Mouse (Mus musculus): ENCODE measurements around the gene Alx3. TPM values are rescaled to one million over a fixed set of nuclear protein-coding genes. Genes with fewer than 3 reads are reported as not detected.
A peak's percentile ranks its signal among the peaks of the same experiment; 100 is the strongest.

Gene Alx3
- polyA plus RNA-seq, 1 experiment from 2014 or later = 2.3 TPM

GRCm38 (mm10) chr3:107611394-107611793, 16.6 kb downstream of the Alx3 start:
- no peak for ATAC-seq
- Histone ChIP-seq H3K4me1 (no peaks in the 10 kb centered on the region), H3K36me3 (ENCODE audit: poor library complexity, severe bottlenecking) (peaks cover 60% of the 10 kb centered on the region), H3K4me3 (no peak overlapping the region), H3K9me3 (replicated peaks) (no peaks in the 10 kb centered on the region), H3K27ac (no peak overlapping the region), H3K4me2 (no peak overlapping the region), H3K9ac (no peak overlapping the region), H3K27me3 (no peaks in the 10 kb centered on the region)
- WGBS = 73% methylated on average over 4 of the region's 4 CpGs

- Histone ChIP-seq H3K4me3 (no peak overlapping the region), H3K4me1 (no peaks in the 10 kb centered on the region), H3K27me3 (no peaks in the 10 kb centered on the region), H3K27ac (no peak overlapping the region; the same call in 1 of the 2 replicates), H3K4me2 (no peak overlapping the region), H3K9ac (no peak overlapping the region), H3K9me3 (replicated peaks) (no peaks in the 10 kb centered on the region), H3K36me3 (ENCODE audit: poor library complexity, severe bottlenecking) (peaks cover 77% of the 10 kb centered on the region)
- peak; percentile 76 for ATAC-seq
- 86% methylated on average over 11 of the region's 11 CpGs for WGBS
These were observed 18.2 kb downstream of the Alx3 start for GRCm38 (mm10) chr3:107612902-107613525.

- Histone ChIP-seq H3K27me3 (no peaks in the 10 kb centered on the region), H3K4me1 (no peaks in the 10 kb centered on the region), H3K36me3 (ENCODE audit: poor library complexity, severe bottlenecking) (peaks cover 98% of the 10 kb centered on the region), H3K27ac (no peak overlapping the region), H3K9me3 (replicated peaks) (no peaks in the 10 kb centered on the region), H3K4me2 (no peak overlapping the region), H3K9ac (no peak overlapping the region), H3K4me3 (no peak overlapping the region)
- no peak for ATAC-seq
- 94% methylated on average over 3 of the region's 3 CpGs for WGBS
These were observed 23.0 kb downstream of the Alx3 start for GRCm38 (mm10) chr3:107617800-107618199.

- H3K4me2 ChIP-seq = no peak overlapping the region
- H3K4me3 ChIP-seq = no peak overlapping the region
- WGBS = 89% methylated on average over 6 of the region's 6 CpGs
- H3K36me3 ChIP-seq (ENCODE audit: poor library complexity, severe bottlenecking) = peaks cover 98% of the 10 kb centered on the region
- no peaks in the 10 kb centered on the region for H3K9me3 ChIP-seq (replicated peaks)
- no peaks in the 10 kb centered on the region for H3K4me1 ChIP-seq
- H3K27me3 ChIP-seq = no peaks in the 10 kb centered on the region
- H3K9ac ChIP-seq = no peak overlapping the region
- H3K27ac ChIP-seq = no peak overlapping the region
- ATAC-seq = no peak
These were observed 25.1 kb downstream of the Alx3 start for GRCm38 (mm10) chr3:107619911-107620310.

- Histone ChIP-seq H3K27ac (no peak overlapping the region), H3K9ac (no peak overlapping the region), H3K4me1 (no peaks in the 10 kb centered on the region), H3K9me3 (replicated peaks) (no peaks in the 10 kb centered on the region), H3K27me3 (no peaks in the 10 kb centered on the region), H3K36me3 (ENCODE audit: poor library complexity, severe bottlenecking) (peaks cover 98% of the 10 kb centered on the region), H3K4me3 (no peak overlapping the region), H3K4me2 (no peak overlapping the region)
- ATAC-seq = no peak
- 90% methylated on average over 21 of the region's 21 CpGs for WGBS
These were observed 26.6 kb downstream of the Alx3 start for GRCm38 (mm10) chr3:107621286-107622075.

GRCm38 (mm10) chr3:107622537-107622936, 27.7 kb downstream of the Alx3 start:
- Histone ChIP-seq H3K36me3 (ENCODE audit: poor library complexity, severe bottlenecking) (peaks cover 98% of the 10 kb centered on the region), H3K4me3 (no peak overlapping the region)
- WGBS = 93% methylated on average over 7 of the region's 7 CpGs

GRCm38 (mm10) chr3:107624424-107624823, 29.6 kb downstream of the Alx3 start:
- no peak overlapping the region for H3K9ac ChIP-seq
- H3K4me2 ChIP-seq = no peak overlapping the region
- H3K4me3 ChIP-seq = no peak overlapping the region
- WGBS = 97% methylated on average over 8 of the region's 8 CpGs
- H3K36me3 ChIP-seq (ENCODE audit: poor library complexity, severe bottlenecking) = peaks cover 93% of the 10 kb centered on the region
- no peak for ATAC-seq
- no peaks in the 10 kb centered on the region for H3K27me3 ChIP-seq
- H3K27ac ChIP-seq = no peak overlapping the region
- H3K9me3 ChIP-seq (replicated peaks) = no peaks in the 10 kb centered on the region
- peaks cover 2% of the 10 kb centered on the region for H3K4me1 ChIP-seq

More at GRCm38 (mm10) chr3:107622537-107622936, 27.7 kb downstream of the Alx3 start:
- H3K9ac ChIP-seq = no peak overlapping the region
- ATAC-seq = no peak
- no peaks in the 10 kb centered on the region for H3K27me3 ChIP-seq
- no peak overlapping the region for H3K4me2 ChIP-seq
- H3K4me1 ChIP-seq = no peaks in the 10 kb centered on the region
- H3K9me3 ChIP-seq (replicated peaks) = no peaks in the 10 kb centered on the region
- no peak overlapping the region for H3K27ac ChIP-seq

- peaks cover 84% of the 10 kb centered on the region for H3K36me3 ChIP-seq (ENCODE audit: poor library complexity, severe bottlenecking)
- WGBS = 96% methylated on average over 8 of the region's 8 CpGs
These were observed 30.7 kb downstream of the Alx3 start for GRCm38 (mm10) chr3:107625536-107625935.

GRCm38 (mm10) chr3:107626751-107627150, 31.9 kb downstream of the Alx3 start:
- H3K4me3 ChIP-seq = no peak overlapping the region
- H3K9ac ChIP-seq = no peak overlapping the region
- no peaks in the 10 kb centered on the region for H3K27me3 ChIP-seq
- no peak for ATAC-seq
- peaks cover 72% of the 10 kb centered on the region for H3K36me3 ChIP-seq (ENCODE audit: poor library complexity, severe bottlenecking)
- H3K4me2 ChIP-seq = no peak overlapping the region
- no peaks in the 10 kb centered on the region for H3K9me3 ChIP-seq (replicated peaks)
- H3K27ac ChIP-seq = no peak overlapping the region
- WGBS = 97% methylated on average over 8 of the region's 8 CpGs
- H3K4me1 ChIP-seq = peaks cover 14% of the 10 kb centered on the region

More at GRCm38 (mm10) chr3:107625536-107625935, 30.7 kb downstream of the Alx3 start:
- peaks cover 13% of the 10 kb centered on the region for H3K4me1 ChIP-seq
- no peak overlapping the region for H3K4me2 ChIP-seq
- H3K9me3 ChIP-seq (replicated peaks) = no peaks in the 10 kb centered on the region
- H3K9ac ChIP-seq = no peak overlapping the region
- H3K27ac ChIP-seq = no peak overlapping the region
- no peaks in the 10 kb centered on the region for H3K27me3 ChIP-seq
- no peak for ATAC-seq
- H3K4me3 ChIP-seq = no peak overlapping the region

GRCm38 (mm10) chr3:107627641-107628040, 32.8 kb downstream of the Alx3 start:
- Histone ChIP-seq H3K4me2 (no peak overlapping the region), H3K36me3 (ENCODE audit: poor library complexity, severe bottlenecking) (peaks cover 63% of the 10 kb centered on the region), H3K9ac (no peak overlapping the region), H3K9me3 (replicated peaks) (no peaks in the 10 kb centered on the region), H3K27me3 (no peaks in the 10 kb centered on the region), H3K27ac (no peak overlapping the region), H3K4me3 (no peak overlapping the region), H3K4me1 (peaks cover 21% of the 10 kb centered on the region)
- 84% methylated on average over 7 of the region's 7 CpGs for WGBS
- ATAC-seq = no peak

GRCm38 (mm10) chr3:107628551-107628950, 33.7 kb downstream of the Alx3 start:
- no peaks in the 10 kb centered on the region for H3K9me3 ChIP-seq (replicated peaks)
- peaks cover 54% of the 10 kb centered on the region for H3K36me3 ChIP-seq (ENCODE audit: poor library complexity, severe bottlenecking)
- no peak overlapping the region for H3K4me2 ChIP-seq
- no peak overlapping the region for H3K4me3 ChIP-seq
- H3K4me1 ChIP-seq = peaks cover 22% of the 10 kb centered on the region
- H3K27ac ChIP-seq = no peak overlapping the region
- no peak for ATAC-seq
- 100% methylated on average over 2 of the region's 2 CpGs for WGBS
- H3K9ac ChIP-seq = no peak overlapping the region
- H3K27me3 ChIP-seq = no peaks in the 10 kb centered on the region

GRCm38 (mm10) chr3:107629411-107629810, 34.6 kb downstream of the Alx3 start:
- no peak for ATAC-seq
- Histone ChIP-seq H3K27me3 (no peaks in the 10 kb centered on the region), H3K4me3 (0 out of 2 replicates have a peak overlapping the region, but pooled peaks have one; percentile 73), H3K9me3 (replicated peaks) (no peaks in the 10 kb centered on the region), H3K4me2 (0 out of 2 replicates have a peak overlapping the region, but pooled peaks have one; percentile 21), H3K27ac (no peak overlapping the region), H3K4me1 (peaks cover 22% of the 10 kb centered on the region), H3K36me3 (ENCODE audit: poor library complexity, severe bottlenecking) (peaks cover 46% of the 10 kb centered on the region), H3K9ac (no peak overlapping the region)
- 93% methylated on average over 4 of the region's 4 CpGs for WGBS
